Mouse (Mus musculus) erythroblast, embryonic 14.5 days (primary cell): ENCODE results near the gene Syn3.

Source experiments
- GATA1 ChIP-seq: IDR thresholded peaks from 2 replicates; pipeline ENCODE4 v1.6.1; 2012; ENCODE audit warnings: low read length, inconsistent platforms, mixed read lengths
- TAL1 ChIP-seq: IDR thresholded peaks from 3 replicates; pipeline ENCODE4 v1.6.1; 2012; ENCODE audit warnings: low read length, inconsistent platforms, mixed read lengths

GRCm38 (mm10) chr10:86272826-86273225, 225.9 kb downstream of the Syn3 start:
- TF ChIP-seq TAL1 (no peak), GATA1 (no peak)
